Mouse (Mus musculus) bone marrow macrophage, adult 2 months (primary cell): ENCODE measurements around the gene Zmynd8.

Source experiments
- CTCF ChIP-seq: IDR thresholded peaks from 2 replicates; pipeline ENCODE4 v1.5.1; 2012; ENCODE audit warnings: low read depth, mild to moderate bottlenecking, low read length, moderate library complexity
- POLR2A ChIP-seq: IDR thresholded peaks from 2 replicates; pipeline ENCODE4 v1.6.1; 2012; ENCODE audit warnings: mild to moderate bottlenecking, low read depth, low read length, borderline replicate concordance

- TF ChIP-seq POLR2A: no peak
- TF ChIP-seq CTCF: peak; percentile 38
Measured at GRCm38 (mm10) chr2:165825964-165826712, 72.7 kb downstream of the Zmynd8 start.
